Mouse (Mus musculus) limb, embryonic 13.5 days (tissue): ENCODE data around the gene Bmt2. TPM values are rescaled to one million over a fixed set of nuclear protein-coding genes. Genes with fewer than 3 reads are reported as not detected.

Experiments
- ATAC-seq: fragments of 200-750 bp; cut with Nextera tagmentation; 2 replicates; pipeline ENCODE4 v1.8.0; 2017; ENCODE audit warnings: low read depth, moderate number of reproducible peaks, moderate TSS enrichment; ENCODE audit not compliant: low FRiP score
- H3K27ac ChIP-seq: fragments of 300-500 bp; sonication (generic); 2 replicates; pipeline ENCODE4 v1.5.1; 2015; ENCODE audit warnings: inconsistent platforms, mild to moderate bottlenecking, moderate library complexity
- H3K27me3 ChIP-seq: fragments of 300-500 bp; sonication (generic); 2 replicates; pipeline ENCODE4 v1.6.1; 2015; ENCODE audit warnings: mild to moderate bottlenecking, inconsistent platforms
- H3K36me3 ChIP-seq: fragments of 300-500 bp; sonication (generic); 2 replicates; pipeline ENCODE4 v1.6.1; 2015; ENCODE audit warnings: inconsistent platforms, mild to moderate bottlenecking, moderate library complexity
- H3K4me1 ChIP-seq: fragments of 300-500 bp; sonication (generic); 2 replicates; pipeline ENCODE4 v1.6.1; 2015; ENCODE audit warnings: inconsistent platforms
- H3K4me2 ChIP-seq: fragments of 300-500 bp; sonication (generic); replicated peaks from 2 replicates; pipeline ENCODE4 v1.6.1; 2015; ENCODE audit warnings: inconsistent platforms, mild to moderate bottlenecking, moderate library complexity
- H3K4me3 ChIP-seq: fragments of 300-500 bp; sonication (generic); 2 replicates; pipeline ENCODE4 v1.5.1; 2015; ENCODE audit warnings: moderate library complexity, mild to moderate bottlenecking, inconsistent platforms
- H3K9ac ChIP-seq: fragments of 300-500 bp; sonication (generic); 2 replicates; pipeline ENCODE4 v1.6.1; 2015; ENCODE audit warnings: mild to moderate bottlenecking, inconsistent platforms
- H3K9me3 ChIP-seq: fragments of 300-500 bp; sonication (generic); 2 replicates; pipeline ENCODE4 v1.6.1; 2016; ENCODE audit warnings: inconsistent platforms
- WGBS: fragments of 180-500 bp; shearing (Covaris S2); methylation state at CpG from one replicate; pipeline ENCODE4 v1.1.7; 2015; 5-methylcytosine and 5-hydroxymethylcytosine counted together
- polyA plus RNA-seq: library from polyadenylated mRNA; unstranded; fragments of >200 nt; fragmentation: Nextera tagmentation; extraction: Ambion mirVana; gene quantifications from 2 replicates; pipeline ENCODE4 v1.2.1, GENCODE M21; 2015

Bmt2 gene
- polyA plus RNA-seq, result 18.7 and 19.7 TPM in 2 replicates

DNA sequence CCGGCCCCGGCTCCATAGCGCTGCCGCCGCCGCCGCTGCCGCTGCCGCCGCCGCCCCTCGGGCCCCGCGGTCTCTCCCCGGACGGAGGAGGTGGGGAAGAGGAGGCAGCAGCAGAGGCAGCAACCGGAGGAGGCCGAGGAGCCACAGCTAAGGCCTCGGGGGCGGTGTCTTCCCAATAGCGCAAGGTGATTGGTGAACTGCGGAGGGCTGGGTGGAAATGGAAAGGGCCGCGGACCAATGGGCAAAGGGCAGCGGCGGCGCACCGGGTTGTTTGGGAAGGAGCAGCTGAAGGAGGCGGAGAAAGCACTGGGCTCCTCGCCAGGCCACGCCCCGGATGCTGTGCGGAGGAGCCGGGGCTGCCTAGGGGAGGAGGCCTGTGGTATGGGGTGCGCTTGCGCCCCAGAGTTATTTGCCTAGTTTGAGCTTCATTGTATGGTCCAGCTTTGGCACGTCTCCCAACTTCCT is at the start of gene Bmt2:
Gene Bmt2 (minus strand): TSS at position 149 of the 465 bp plus-strand sequence.
- Histone ChIP-seq H3K4me2 (peak within 1 kb of the TSS; percentile 80), H3K4me1 (peaks cover 11% of the 10 kb centered on the region; the same call in 1 of the 2 replicates), H3K4me3 (peak within 1 kb of the TSS; percentile 94), H3K9me3 (no peaks in the 10 kb centered on the region), H3K9ac (peak within 1 kb of the TSS; percentile 96), H3K27ac (peak within 1 kb of the TSS; percentile 96), H3K36me3 (peaks cover 3% of the 10 kb centered on the region; the same call in 1 of the 2 replicates), H3K27me3 (no peaks in the 10 kb centered on the region)
- peak; percentile 99 for ATAC-seq
- under 1% methylated on average over 37 of the region's 37 CpGs for WGBS

- Histone ChIP-seq H3K9ac (no peak overlapping the region), H3K36me3 (no peaks in the 10 kb centered on the region), H3K27me3 (no peaks in the 10 kb centered on the region), H3K4me1 (no peaks in the 10 kb centered on the region), H3K27ac (no peak overlapping the region), H3K4me3 (no peak overlapping the region), H3K9me3 (no peaks in the 10 kb centered on the region), H3K4me2 (no peak overlapping the region)
- WGBS, result 90% methylated on average over 3 of the region's 3 CpGs
- no peak for ATAC-seq
Observed at GRCm38 (mm10) chr6:13722166-13722565, 44.4 kb upstream of the Bmt2 start.

DNA sequence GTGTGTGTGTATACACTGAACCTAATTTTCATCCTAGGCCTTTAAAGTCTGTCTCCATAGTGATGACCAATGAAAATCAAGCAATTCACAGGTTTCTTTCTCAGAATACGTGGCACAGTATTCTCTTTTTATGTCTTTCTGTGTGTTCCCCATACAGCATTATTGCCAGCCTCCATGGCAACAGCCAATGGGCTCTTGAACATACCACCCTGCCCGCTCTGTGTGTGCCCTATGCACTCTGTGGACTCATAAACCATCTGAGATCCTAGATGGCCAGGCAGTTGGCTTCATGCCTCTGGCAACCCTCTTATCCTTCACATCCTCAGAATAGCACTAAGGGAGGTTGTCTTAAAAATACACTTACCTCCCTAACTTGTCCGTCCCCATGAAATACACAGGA is 37.1 kb upstream of the Bmt2 start:
- H3K27me3 ChIP-seq, result no peaks in the 10 kb centered on the region
- no peaks in the 10 kb centered on the region for H3K9me3 ChIP-seq
- H3K4me1 ChIP-seq, result no peaks in the 10 kb centered on the region
- no peak overlapping the region for H3K9ac ChIP-seq
- H3K4me2 ChIP-seq, result no peak overlapping the region
- WGBS, result 68% methylated on average over 3 of the region's 3 CpGs
- ATAC-seq, result no peak
- no peak overlapping the region for H3K27ac ChIP-seq
- H3K36me3 ChIP-seq, result no peaks in the 10 kb centered on the region
- no peak overlapping the region for H3K4me3 ChIP-seq

GRCm38 (mm10) chr6:13696882-13697281 is 19.1 kb upstream of the Bmt2 start:
- no peaks in the 10 kb centered on the region for H3K36me3 ChIP-seq
- WGBS, result 80% methylated on average over 4 of the region's 4 CpGs
- no peak overlapping the region for H3K9ac ChIP-seq
- H3K9me3 ChIP-seq, result no peaks in the 10 kb centered on the region
- H3K4me3 ChIP-seq, result no peak overlapping the region
- H3K27me3 ChIP-seq, result no peaks in the 10 kb centered on the region
- H3K4me1 ChIP-seq, result no peaks in the 10 kb centered on the region
- ATAC-seq, result no peak
- no peak overlapping the region for H3K4me2 ChIP-seq
- H3K27ac ChIP-seq, result no peak overlapping the region

DNA sequence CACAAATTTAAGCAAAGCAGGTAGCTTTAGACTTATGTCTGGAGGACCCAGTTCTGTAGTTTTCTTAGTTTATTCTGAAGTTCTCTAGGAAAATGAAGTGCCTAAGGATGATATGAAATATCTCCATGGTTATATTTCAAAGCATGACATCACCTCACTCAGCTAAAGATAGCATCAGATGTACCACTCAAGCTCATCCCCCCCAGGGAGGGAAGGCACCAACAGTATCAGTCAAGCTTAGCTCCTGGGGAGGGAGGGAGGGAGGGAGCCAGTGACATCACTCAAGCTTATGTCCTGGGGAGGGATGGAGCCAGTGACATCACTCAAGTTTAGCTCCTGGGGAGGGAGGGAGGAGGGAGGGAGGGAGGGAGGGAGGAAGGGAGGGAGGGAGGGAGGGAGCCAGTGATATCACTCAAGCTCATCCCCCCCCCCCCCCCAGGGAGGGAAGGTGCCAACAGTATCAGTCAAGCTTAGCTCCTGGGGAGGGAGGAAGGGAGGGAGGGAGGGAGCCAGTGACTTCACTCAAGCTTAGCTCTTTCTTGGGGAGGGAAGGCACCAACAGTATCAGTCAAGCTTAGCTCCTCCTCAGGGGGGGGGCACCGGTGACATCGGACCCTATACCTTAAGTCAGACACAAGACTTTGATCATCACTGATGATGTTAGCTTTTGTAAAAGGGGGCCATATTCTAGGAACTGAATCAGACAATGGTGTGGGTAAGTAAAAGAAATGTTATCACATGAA is 17.5 kb upstream of the Bmt2 start:
- no peak overlapping the region for H3K27ac ChIP-seq
- no peak overlapping the region for H3K4me3 ChIP-seq

GRCm38 (mm10) chr6:13691657-13692294 is 14.0 kb upstream of the Bmt2 start:
- Histone ChIP-seq H3K36me3 (no peaks in the 10 kb centered on the region), H3K27ac (no peak overlapping the region), H3K27me3 (no peaks in the 10 kb centered on the region), H3K9ac (no peak overlapping the region), H3K9me3 (no peaks in the 10 kb centered on the region), H3K4me2 (no peak overlapping the region), H3K4me1 (no peaks in the 10 kb centered on the region), H3K4me3 (no peak overlapping the region)
- 69% methylated on average over 2 of the region's 2 CpGs for WGBS
- ATAC-seq, result no peak

More for the DNA sequence above, 17.5 kb upstream of the Bmt2 start:
- 90% methylated on average over 2 of the region's 2 CpGs for WGBS
- Histone ChIP-seq H3K9me3 (no peaks in the 10 kb centered on the region), H3K4me1 (no peaks in the 10 kb centered on the region), H3K36me3 (no peaks in the 10 kb centered on the region), H3K9ac (no peak overlapping the region), H3K27me3 (no peaks in the 10 kb centered on the region), H3K4me2 (no peak overlapping the region)
- no peak for ATAC-seq

DNA sequence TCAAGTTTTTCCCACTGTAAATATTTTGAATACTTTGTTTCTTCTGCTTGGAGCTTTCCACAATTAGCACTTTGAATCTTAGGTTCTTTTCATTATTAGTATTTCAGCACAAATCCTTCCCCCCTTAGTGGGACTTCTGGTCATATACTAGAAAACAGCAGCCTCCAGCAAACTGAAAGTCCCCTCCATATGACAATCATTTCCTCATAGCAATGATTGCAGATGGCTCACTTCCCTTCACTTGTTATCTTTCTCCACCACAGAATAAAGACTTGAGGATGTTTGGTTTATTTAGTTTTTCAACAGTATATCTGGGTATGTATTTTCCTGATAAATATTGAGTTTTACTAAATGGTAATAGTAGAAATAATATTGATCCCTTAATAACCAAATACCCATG is 12.6 kb upstream of the Bmt2 start:
- no peak overlapping the region for H3K4me3 ChIP-seq
- no peak overlapping the region for H3K27ac ChIP-seq
- H3K4me1 ChIP-seq, result no peaks in the 10 kb centered on the region
- no peaks in the 10 kb centered on the region for H3K9me3 ChIP-seq
- H3K9ac ChIP-seq, result no peak overlapping the region
- H3K27me3 ChIP-seq, result no peaks in the 10 kb centered on the region
- no peak for ATAC-seq
- H3K4me2 ChIP-seq, result no peak overlapping the region
- H3K36me3 ChIP-seq, result no peaks in the 10 kb centered on the region

DNA sequence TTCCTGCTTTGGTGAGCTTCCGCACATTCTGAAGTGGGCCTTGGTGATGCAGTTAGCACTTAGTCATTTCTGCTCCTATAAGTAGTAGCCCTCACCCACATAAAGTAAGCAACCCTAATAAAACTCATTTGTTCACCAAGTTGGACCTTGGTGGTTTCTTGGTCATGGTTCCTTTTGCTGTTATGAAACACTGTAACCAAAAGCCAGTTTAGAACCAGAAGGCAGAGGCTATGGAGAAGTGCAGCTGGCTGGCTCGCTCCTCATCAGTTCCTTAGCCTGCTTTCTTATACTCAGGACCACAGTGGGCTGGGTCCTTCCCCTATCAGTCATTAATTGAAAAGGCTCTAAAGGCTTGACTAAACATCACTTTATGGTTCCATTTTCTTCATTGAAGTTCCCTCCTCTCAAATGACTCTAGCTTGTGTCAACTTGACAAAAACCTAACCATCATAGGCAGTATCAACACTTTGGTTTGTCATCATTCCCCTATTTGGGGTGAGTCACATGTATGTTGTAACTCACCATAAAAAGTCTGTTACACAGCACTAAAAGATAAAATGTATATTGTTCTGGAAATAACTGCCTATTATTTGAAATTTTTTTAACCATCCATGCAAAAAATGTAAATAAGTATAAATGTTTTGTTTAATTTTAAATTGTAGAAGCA is 6.3 kb upstream of the Bmt2 start:
- Histone ChIP-seq H3K4me3 (no peak overlapping the region), H3K27me3 (no peaks in the 10 kb centered on the region), H3K4me2 (no peak overlapping the region), H3K36me3 (no peaks in the 10 kb centered on the region), H3K27ac (no peak overlapping the region), H3K9ac (no peak overlapping the region), H3K9me3 (no peaks in the 10 kb centered on the region), H3K4me1 (no peaks in the 10 kb centered on the region)
- ATAC-seq, result no peak
- 84% methylated on average over 2 of the region's 2 CpGs for WGBS

- no peaks in the 10 kb centered on the region for H3K27me3 ChIP-seq
- peaks cover 11% of the 10 kb centered on the region; the same call in 1 of the 2 replicates for H3K4me1 ChIP-seq
- H3K9ac ChIP-seq, result peak overlapping the region; percentile 43; the same call in 1 of the 2 replicates
- H3K4me2 ChIP-seq, result peak overlapping the region; percentile 80
- H3K4me3 ChIP-seq, result peak overlapping the region; percentile 94
- ATAC-seq, result no peak
- WGBS, result 14% methylated on average over 5 of the region's 5 CpGs
- H3K27ac ChIP-seq, result peak overlapping the region; percentile 58; the same call in 1 of the 2 replicates
- no peaks in the 10 kb centered on the region for H3K36me3 ChIP-seq
- no peaks in the 10 kb centered on the region for H3K9me3 ChIP-seq
Observed at GRCm38 (mm10) chr6:13678349-13678748, 583 bp upstream of the Bmt2 start.

GRCm38 (mm10) chr6:13677141-13677761 is 515 bp downstream of the Bmt2 start:
- peak; percentile 66 for ATAC-seq
- no peaks in the 10 kb centered on the region for H3K9me3 ChIP-seq
- H3K4me1 ChIP-seq, result peaks cover 11% of the 10 kb centered on the region; the same call in 1 of the 2 replicates
- peak overlapping the region; percentile 80 for H3K4me2 ChIP-seq
- peak overlapping the region; percentile 94 for H3K4me3 ChIP-seq
- under 1% methylated on average over 41 of the region's 43 CpGs for WGBS
- no peaks in the 10 kb centered on the region for H3K27me3 ChIP-seq
- peak overlapping the region; percentile 96 for H3K27ac ChIP-seq
- peaks cover 4% of the 10 kb centered on the region; the same call in 1 of the 2 replicates for H3K36me3 ChIP-seq
- H3K9ac ChIP-seq, result peak overlapping the region; percentile 96

- peaks cover 4% of the 10 kb centered on the region; the same call in 1 of the 2 replicates for H3K36me3 ChIP-seq
- no peaks in the 10 kb centered on the region for H3K9me3 ChIP-seq
- H3K9ac ChIP-seq, result peak overlapping the region; percentile 96; the same call in 1 of the 2 replicates
- no peaks in the 10 kb centered on the region for H3K27me3 ChIP-seq
- H3K4me3 ChIP-seq, result peak overlapping the region; percentile 94
- peak overlapping the region; percentile 80 for H3K4me2 ChIP-seq
- H3K27ac ChIP-seq, result no peak overlapping the region
- peaks cover 11% of the 10 kb centered on the region; the same call in 1 of the 2 replicates for H3K4me1 ChIP-seq
- ATAC-seq, result no peak
Observed at GRCm38 (mm10) chr6:13676196-13676595, 1.6 kb downstream of the Bmt2 start.
